Mouse (Mus musculus) mouse embryonic stem cell (cell line): ENCODE data around the gene Tmem51.

Experiments
- in situ Hi-C, 2 experiments: fragments of 300-500 bp; cut with MboI; formaldehyde crosslinking; loops; 1 replicate in 1 of 2; 3 replicates in 1 of 2; pipeline ENCODE4 v1.14.3; 2019 to 2020; ENCODE audit warnings: low sequenced_read_pairs in 2 of 2, low pct_unique_long_range_greater_than_20kb in 1 of 2, mixed read lengths in 1 of 2; ENCODE audit not compliant: unreplicated experiment in 1 of 2

The Tmem51 gene

DNA sequence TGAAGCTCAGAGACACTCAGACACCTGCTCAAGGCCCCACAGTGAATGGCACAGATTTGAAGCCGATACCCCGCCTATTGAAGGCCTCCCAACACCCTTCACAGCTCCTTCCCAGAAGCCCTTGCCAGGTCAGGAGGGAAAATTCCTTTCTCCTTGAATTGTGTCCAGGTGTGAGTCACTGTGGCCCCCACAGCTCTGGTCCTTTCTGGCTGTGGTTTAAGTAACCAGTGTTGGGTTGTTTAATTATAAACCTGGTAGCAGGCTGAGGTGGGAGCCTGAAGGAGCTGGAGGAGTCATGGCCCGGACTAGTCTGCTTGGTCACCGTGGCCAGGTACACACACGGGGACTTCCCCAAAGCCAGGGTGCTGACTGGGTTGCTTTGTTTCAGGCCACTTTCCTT is 37.1 kb downstream of the Tmem51 start:
- in situ Hi-C loops: no loop called here

DNA sequence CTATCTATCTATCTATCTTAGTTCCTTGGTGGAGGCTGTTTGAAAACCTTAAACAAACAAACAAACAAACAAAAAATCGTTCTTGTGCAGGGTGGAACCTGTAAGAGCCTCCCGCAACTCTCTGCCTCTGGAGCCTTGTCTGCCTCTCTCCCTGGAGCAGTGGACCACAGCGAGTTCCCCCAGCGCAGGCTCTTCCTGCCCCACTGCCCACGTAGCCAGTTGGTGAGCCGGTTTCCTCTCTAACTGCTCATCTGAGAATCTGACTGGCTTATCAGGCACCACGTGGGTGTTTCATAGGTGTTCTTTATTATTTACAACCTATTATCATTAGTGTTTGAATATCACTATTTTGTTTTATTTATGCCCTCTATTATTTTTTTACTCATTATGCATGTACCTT is 37.6 kb downstream of the Tmem51 start:
- in situ Hi-C loops: no loop called here

DNA sequence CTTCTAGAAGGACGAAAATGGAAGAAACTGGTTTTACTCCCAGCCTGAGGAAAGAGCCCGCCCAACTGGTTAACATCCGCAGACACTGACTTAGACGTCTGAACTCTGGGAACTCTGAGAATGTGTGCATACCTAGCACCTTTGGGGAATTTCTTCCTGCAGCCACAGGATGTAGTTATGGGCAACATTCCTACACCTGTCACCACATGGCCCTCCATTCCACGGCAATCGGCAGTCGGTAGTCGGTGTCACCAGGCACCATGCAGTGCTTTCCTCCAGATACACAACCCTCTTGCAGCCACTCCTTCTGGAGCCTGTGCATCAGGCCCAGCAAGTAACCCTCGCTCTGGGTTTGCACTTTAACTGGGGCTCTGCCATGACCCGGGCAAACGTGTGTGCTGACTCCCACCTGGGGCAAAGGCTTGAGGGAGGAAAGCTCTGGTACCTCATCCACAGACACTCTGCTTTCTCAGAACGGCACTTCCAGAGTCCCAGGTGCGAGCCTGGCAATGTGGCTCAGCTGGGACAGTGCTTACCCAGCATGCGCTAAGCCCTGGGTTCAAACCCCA is 38.4 kb downstream of the Tmem51 start:
- in situ Hi-C loops: no loop called here

DNA sequence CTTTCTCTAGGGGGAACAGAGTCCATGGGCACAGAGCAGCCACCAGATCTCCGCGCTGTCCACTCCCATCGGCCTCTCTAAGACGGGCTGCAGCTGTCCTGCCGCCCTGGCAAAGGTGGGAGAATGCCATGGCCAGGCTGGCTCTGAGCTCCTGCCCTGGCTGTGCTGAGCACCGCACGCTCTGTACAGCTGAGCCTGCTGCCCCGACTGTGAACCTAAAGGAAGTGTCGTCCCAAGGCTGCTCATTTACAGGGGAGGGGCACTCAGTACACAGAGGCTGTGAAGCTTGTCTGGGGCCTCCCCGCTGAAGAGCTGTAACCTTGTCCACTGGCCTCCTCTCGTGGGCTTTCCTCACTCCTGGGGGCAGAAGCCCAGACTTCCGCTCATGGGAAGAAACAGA is 39.7 kb downstream of the Tmem51 start:
- in situ Hi-C loops: no loop called here

DNA sequence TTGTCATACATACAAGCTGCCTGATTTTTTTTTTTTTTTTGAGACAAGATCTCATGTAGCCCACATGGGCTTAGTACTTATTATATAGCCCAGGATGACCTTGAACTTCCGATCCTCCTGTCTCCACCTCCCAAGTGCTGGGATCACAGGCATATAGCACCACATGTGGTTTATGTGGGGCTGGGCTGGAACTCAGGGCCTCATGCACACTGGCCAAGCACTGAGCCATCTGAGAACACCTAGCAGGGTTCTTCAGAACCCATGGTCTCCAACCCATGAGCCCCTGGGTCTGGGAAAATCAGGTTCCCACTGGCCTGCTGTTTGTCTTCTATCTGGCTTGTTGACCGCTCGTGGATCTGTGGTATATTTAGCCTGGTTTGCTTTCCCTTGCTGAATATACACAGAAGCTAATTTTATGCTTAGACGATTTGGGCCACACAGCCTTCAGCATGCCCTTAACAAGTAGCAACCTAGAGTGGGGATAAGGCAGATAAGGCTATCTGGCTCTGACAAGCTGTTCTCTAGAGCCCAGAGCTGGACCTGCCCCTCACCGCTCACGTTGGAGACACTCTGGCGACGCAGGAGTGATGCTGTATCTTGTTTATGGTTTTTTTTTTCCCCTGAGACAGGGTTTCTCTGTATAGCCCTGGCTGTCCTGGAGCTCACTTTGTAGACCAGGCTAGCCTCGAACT is 44.3 kb downstream of the Tmem51 start:
- in situ Hi-C loops: no loop called here

DNA sequence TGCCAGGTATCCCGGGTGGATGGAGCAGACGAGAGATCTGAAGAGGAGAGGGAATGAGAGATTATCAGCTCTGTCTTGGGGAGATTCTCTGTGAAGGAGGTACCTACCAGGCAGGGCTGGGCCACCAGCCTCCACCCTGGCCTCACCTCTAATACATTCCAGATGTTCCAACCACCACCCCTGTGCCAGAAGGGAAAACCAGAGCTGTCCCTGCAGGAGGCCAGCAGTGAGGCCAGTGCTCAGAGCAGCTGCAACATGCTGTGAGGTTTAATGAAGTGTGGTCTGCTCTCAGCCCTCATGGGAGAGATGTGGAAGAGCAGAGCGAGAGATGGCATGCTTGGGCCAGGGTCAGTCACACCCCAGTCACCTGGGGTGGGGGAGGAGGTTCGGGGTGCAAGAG is 46.2 kb downstream of the Tmem51 start:
- in situ Hi-C loops: no loop called here

DNA sequence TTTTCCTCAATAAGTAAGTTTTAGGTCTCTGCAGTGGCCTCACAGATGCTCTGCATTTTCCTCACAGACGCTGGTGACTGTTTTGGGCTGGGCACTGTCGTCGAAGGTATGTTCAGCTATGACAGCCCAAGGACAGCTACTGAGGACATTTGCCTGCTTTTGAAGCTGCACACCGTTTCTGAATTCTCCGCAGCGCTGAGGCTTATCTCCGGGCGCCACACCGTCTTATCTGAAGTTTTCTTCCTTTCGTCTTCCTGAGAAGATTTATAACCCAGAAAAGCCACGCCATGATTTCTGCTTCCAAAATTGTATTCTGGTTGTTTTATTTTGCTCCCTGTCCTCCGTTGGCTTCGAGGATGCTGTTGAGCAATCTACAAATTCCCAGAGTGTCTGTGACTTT is 55.6 kb downstream of the Tmem51 start:
- in situ Hi-C loops: no loop called here

DNA sequence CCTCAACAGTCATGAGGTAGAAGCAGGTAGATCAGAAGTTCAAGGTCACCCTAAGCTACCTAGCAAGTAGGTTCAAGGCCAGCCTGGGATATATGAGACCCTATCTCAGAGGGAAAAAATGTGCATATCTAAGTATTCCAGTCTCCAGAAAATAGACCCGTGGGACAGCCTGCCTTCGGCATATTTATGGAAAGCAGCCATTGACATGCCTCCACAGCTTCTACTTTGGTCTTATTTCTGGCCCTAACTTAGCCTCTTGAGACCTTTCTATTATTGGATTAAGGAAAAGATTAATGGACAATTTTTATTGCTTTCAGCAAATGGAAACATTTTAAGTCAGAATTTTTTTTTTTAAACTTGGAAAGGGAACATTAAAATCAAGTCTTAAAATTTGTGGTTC is 57.1 kb downstream of the Tmem51 start:
- in situ Hi-C loops: no loop called here

DNA sequence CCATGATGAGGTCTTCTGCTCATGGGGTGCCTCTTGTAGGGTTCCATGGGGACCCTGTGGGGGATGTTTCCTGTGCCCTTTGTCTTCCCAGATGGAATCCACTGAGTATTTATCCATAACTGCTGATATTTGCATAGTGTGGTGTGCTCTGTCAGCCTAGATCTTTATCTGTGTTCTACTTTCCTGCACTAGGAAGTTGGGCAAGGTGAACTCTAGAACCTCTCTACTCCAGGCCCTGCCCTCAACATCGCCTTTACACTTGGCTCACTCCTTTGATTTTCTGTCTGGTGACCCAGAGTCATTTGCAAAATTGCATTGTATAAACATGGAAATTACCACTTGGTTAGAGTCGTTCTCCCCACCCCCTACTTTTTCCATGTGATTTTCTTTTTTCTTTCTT is 59.6 kb downstream of the Tmem51 start:
- in situ Hi-C loops: no loop called here

DNA sequence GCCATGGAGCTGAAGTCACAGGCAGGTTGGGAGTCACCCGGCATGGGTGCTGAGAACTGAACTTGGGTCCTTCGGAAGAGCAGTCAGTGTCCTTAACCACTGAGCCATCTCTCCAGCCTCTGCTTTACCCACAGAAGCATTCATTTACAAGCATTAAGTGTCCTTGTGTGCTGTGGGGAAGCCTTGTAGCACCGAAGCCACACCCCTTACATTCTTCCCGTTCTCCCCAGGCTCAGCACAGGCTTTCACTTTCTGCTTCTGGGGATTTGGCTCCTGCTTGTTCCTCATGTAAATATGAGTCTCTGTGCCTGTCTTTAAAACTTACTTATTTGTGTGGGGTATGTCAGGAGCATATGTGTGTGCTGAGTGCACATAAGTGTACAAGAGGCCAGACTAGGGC is 60.9 kb downstream of the Tmem51 start:
- in situ Hi-C loops: no loop called here

DNA sequence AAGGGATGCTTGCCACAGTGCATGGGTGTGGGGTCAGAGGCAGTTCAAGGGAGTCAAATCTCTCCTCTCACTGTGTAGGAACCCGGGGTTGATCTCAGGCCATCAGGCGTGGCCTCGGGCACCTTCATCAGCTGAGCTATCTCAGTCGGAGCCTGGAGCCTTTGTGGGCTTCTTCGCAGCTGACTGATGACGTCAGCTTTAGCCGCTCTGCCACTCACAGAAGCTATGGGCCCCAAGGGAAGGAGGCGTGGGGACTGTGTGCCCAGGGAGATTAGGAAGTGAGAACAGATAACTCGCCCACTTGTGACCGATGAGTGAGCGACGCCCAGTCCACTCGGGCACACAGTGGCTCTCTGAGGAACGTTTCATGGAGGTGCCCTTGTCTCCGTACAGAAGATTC is 66.4 kb downstream of the Tmem51 start:
- in situ Hi-C loops: loop anchor here in 1 of 2 experiments (10.0 kb wide), 1 partner anchor 67 kb away; the partner anchor contains the start of gene Tmem51

DNA sequence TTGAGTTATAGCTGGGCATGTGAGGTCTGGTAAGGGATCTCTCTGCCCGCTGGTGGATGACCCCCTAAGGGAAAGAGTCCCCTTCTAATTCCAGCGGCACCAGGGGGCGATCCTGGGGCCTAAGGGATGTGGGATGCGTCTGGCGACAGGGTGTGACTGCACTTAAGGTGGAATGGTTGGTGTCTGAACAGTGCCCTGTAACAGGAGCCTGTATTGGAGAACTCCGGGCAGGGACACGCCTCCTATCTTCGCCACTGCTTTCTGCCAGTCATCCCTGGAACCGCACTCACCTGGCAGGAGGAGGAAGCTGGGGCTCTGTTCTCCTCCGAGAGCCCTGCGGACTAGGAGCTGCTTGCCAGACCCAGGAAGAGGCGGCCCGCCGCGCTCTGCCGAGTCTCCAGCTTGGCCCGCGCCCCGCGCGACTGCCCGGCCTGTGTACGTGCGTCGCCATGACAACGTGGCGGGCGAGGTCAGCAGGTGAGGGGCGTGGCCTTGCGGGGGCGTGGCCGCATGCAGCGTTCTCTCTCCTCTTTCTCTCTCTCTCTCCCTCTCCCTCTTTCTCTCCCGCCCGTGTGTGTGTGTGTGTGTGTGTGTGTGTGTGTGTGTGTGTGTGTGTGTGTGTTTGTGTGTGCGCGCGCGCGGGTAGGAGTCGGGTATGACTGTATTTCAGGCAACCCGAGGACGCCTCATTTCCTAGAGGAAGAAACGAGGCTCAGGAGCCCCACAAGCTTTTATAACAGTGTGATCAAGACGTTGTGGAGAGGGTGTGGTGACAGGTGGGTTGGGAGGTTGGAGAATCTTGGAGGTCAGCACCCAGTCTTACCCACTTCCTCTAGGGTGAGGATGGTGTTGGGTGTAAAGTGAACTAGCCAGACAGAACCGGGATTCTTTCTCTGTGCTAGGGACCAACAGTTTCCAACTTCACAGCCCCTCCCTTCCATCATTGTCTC is 69.2 kb downstream of the Tmem51 start, which contains the start of gene Fhad1:
Gene Fhad1 (minus strand): TSS at position 424 of the 950 bp plus-strand sequence.
- in situ Hi-C loops: loop anchor here in 1 of 2 experiments (10.0 kb wide), 1 partner anchor 70 kb away; the partner anchor contains the start of gene Tmem51

DNA sequence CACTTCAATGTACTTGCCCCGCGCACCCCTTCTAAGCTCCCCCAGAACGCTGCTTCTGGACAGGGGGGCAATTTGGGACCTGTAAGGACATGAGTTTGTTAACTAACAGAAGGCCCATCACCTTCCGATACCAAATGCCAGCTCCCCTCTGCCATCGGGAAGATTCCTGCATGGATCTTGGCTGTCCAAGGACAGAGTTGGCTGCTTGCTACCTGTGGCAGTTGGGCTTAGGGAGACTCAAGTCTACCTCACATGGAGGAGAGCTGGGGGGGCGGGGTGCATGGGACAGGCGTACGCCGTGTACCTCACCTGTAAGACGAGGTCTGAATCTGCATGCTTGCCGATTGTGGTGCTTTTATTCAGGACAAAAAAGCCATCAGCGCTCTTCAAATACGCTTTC is 72.9 kb downstream of the Tmem51 start:
- in situ Hi-C loops: loop anchor here in 1 of 2 experiments (10.0 kb wide), 1 partner anchor 74 kb away; the partner anchor contains the start of gene Tmem51

DNA sequence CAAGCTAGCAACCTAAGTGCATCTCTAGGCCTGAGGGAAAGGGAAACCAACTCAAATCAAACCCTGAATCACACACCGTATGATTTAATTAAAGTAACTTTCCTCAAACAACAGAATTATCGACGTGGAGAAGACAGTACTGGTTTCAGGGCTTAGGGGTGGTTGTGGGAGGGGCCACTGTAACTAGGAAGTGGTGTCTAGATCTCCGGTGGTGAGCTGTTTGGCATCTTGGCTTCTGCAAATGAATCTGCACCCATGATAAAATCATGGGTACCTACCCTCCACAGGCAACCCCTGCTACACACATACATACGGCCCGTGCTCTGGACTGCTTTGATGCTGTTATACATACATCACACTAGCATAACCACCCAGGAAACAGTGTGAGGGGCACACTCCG is 73.7 kb downstream of the Tmem51 start:
- in situ Hi-C loops: loop anchor here in 1 of 2 experiments (10.0 kb wide), 1 partner anchor 74 kb away; the partner anchor contains the start of gene Tmem51

DNA sequence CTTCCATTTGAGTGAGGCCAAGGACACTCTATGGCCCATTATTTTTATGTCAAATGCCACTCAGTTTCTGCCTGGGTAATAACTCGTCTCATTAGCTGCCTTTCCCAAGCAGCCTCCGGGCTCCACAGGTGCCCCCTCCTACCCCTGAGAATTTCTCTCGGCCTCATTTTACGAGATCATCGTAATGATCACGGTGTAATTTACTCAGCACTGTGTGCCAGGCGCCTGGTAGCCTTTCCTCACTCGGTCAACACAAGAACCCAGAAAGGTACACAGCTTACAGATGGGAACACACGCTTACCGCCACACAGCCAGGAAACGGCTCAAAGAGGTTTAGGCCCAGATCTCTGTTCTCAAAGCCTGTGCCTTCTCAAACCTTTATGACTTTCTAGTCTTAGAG is 75.9 kb downstream of the Tmem51 start:
- in situ Hi-C loops: no loop called here

DNA sequence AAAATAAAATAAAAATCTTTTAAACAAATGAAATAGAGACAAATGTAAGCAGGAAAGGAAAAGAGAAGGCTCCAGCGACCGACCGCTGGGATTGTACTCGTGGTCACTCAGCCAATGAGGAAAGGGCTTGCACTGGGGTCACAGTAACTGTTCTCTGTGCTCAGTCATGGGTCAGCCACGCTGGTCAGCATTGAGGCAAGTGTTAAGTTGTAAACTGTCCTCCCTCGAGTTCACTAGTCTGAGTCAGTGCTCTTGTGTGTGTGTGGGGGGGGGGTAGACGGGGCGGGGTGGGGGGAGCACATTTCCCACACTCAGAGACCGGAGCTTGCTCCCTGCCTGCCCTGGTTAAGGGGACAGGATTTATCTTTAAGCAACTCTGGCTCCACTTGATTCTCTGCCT is 83.5 kb downstream of the Tmem51 start:
- in situ Hi-C loops: loop anchor here in 1 of 2 experiments (5.0 kb wide), 1 partner anchor 87 kb away; no protein-coding TSS in a partner anchor

DNA sequence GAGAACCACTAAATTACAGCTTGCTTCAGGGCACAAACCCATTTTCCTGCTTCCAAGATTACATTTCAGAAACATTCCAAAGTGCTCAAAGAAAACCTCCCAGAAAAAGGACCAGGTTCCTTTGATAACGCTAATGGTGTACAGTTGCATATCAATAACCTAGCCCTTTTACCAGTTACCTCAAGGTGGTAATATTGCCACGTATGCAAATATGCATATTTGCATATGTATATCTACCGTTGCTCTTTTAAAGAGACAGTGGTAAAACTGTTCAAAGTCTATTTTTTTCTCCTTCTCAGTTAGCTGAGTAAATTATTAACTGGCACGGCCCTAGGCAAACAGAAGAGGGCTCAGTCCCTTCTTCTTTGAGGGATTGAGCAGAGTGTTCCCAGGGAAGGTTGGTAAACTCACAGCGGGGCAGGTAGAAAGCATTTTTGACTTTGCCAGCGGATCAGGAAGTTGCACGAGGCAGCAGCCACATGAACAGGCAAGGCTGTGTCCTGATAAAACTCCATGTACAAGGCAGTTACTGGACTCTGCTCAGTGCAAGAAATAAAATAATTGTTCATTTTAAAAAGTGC is 84.5 kb downstream of the Tmem51 start:
- in situ Hi-C loops: loop anchor here in 1 of 2 experiments (5.0 kb wide), 1 partner anchor 88 kb away; no protein-coding TSS in a partner anchor

DNA sequence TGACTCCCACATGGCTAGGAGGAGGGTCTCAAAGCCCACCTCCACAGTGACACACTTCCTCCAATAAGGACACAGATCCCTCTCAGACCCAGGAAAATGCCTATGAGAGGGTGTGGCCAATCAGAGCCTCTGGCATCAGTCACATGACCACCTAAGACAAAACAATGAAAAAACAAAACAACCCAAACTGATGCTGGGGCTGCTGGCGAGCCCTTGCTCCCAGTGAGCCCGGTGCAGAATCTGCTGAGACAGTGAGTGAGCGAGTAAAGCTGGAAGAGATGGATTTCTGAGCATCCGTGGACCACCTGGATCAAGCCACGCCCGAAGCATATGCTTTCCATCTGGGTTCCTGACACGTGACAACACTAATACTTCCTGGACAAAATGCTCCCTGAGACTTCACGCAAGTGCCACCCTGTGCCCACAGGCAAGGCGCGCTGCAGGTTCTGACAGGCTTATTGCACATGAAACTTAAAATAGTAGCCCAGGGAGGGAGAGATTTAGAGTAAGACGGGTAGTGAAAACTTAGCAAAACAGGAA is 85.8 kb downstream of the Tmem51 start:
- in situ Hi-C loops: no loop called here
